Mouse (Mus musculus): Measurements from ENCODE around the gene Gm49384. TPM values are rescaled to one million over a fixed set of nuclear protein-coding genes. Genes with fewer than 3 reads are reported as not detected.
A peak's percentile ranks its signal among the peaks of the same experiment; 100 is the strongest.

Gm49384 gene
- 10.0 and 12.4 TPM in 2 replicates for polyA plus RNA-seq (2015; fragmentation: Nextera tagmentation; extraction: Ambion mirVana)

GRCm38 (mm10) chr12:69204052-69204833 lies at the start of gene Gm49384:
TSS of gene Gm49384 (minus strand) at chr12:69204267.
- 61% methylated on average over 16 of the region's 16 CpGs for WGBS
- Histone ChIP-seq H3K36me3 (peaks cover 11% of the 10 kb centered on the region; the same call in 1 of the 2 replicates), H3K27me3 (no peaks in the 10 kb centered on the region), H3K4me1 (replicated peaks) (peaks cover 7% of the 10 kb centered on the region), H3K9ac (no peak within 1 kb of the TSS), H3K27ac (replicated peaks) (no peak within 1 kb of the TSS), H3K9me3 (no peaks in the 10 kb centered on the region), H3K4me2 (peak within 1 kb of the TSS; percentile 25; the same call in 1 of the 2 replicates), H3K4me3 (no peak within 1 kb of the TSS)
- ATAC-seq (ENCODE audit: low FRiP score, low read depth): peak; percentile 52; the same call in 1 of the 2 replicates

GRCm38 (mm10) chr12:69253806-69254205 lies 49.7 kb upstream of the Gm49384 start:
- Histone ChIP-seq H3K27me3 (no peaks in the 10 kb centered on the region), H3K4me1 (replicated peaks) (no peaks in the 10 kb centered on the region), H3K9me3 (no peaks in the 10 kb centered on the region), H3K9ac (no peak overlapping the region), H3K36me3 (no peaks in the 10 kb centered on the region), H3K27ac (replicated peaks) (no peak overlapping the region), H3K4me3 (no peak overlapping the region), H3K4me2 (no peak overlapping the region)
- 100% methylated on average over 1 of the region's 1 CpGs for WGBS
- ATAC-seq (ENCODE audit: low FRiP score, low read depth): no peak

DNA sequence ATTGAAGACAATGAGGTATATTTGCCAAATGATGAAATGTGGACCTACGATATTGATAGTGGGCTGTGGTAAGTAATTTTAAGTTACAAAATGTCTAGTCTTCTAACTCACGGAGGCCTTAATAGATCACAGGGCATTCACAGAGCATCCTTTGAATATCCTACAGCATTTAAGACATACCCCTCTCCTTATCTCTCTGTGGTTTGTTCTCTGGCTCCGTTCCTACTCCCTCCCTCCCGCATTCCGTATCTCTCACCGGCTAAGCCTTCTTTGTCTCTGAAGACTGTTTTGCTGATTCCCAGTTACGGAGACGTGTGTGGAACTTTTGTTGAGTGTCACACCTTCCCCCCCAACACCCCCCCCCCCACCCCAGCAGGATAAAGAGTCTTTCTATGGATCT lies 46.7 kb upstream of the Gm49384 start:
- Histone ChIP-seq H3K27me3 (no peaks in the 10 kb centered on the region), H3K27ac (replicated peaks) (no peak overlapping the region), H3K4me2 (no peak overlapping the region), H3K36me3 (no peaks in the 10 kb centered on the region), H3K9me3 (no peaks in the 10 kb centered on the region), H3K4me3 (no peak overlapping the region), H3K9ac (no peak overlapping the region), H3K4me1 (replicated peaks) (no peaks in the 10 kb centered on the region)
- ATAC-seq (ENCODE audit: low FRiP score, low read depth): no peak
- 82% methylated on average over 8 of the region's 8 CpGs for WGBS

DNA sequence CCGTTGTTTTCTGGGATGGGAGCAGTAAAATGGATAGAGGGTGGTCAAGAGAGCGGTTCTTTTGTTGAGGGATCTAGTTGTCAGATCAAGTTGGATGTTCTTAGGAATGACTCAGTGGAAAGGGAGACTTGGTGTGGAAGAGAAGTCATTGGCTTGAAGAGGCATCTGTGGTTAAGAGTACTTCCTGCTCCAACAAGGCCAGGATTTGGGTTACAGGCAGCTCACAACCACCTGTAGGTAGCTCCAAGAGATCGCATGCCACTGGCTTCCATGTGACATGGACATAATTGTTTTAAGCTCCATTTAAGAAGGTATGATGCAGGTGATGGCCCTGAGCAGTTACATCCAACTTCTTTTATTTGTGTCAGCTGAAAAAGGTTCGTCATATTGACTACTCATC lies 45.7 kb upstream of the Gm49384 start:
- no peak overlapping the region for H3K9ac ChIP-seq
- no peaks in the 10 kb centered on the region for H3K9me3 ChIP-seq
- no peaks in the 10 kb centered on the region for H3K36me3 ChIP-seq
- H3K4me1 ChIP-seq (replicated peaks): no peaks in the 10 kb centered on the region
- no peak overlapping the region for H3K4me2 ChIP-seq
- no peak overlapping the region for H3K27ac ChIP-seq (replicated peaks)
- no peak for ATAC-seq (ENCODE audit: low FRiP score, low read depth)
- no peaks in the 10 kb centered on the region for H3K27me3 ChIP-seq
- 93% methylated on average over 4 of the region's 4 CpGs for WGBS
- no peak overlapping the region for H3K4me3 ChIP-seq

- H3K27me3 ChIP-seq: no peaks in the 10 kb centered on the region
- peak; percentile 96 for ATAC-seq (ENCODE audit: low FRiP score, low read depth)
- no peaks in the 10 kb centered on the region for H3K9me3 ChIP-seq
- peak overlapping the region; percentile 81 for H3K4me3 ChIP-seq
- peak overlapping the region; percentile 91 for H3K27ac ChIP-seq (replicated peaks)
- H3K4me1 ChIP-seq (replicated peaks): peaks cover 7% of the 10 kb centered on the region
- H3K9ac ChIP-seq: peak overlapping the region; percentile 87
- under 1% methylated on average over 54 of the region's 64 CpGs for WGBS
- peak overlapping the region; percentile 72 for H3K4me2 ChIP-seq
- H3K36me3 ChIP-seq: no peaks in the 10 kb centered on the region
Measured at GRCm38 (mm10) chr12:69241771-69242431, 37.8 kb upstream of the Gm49384 start.

GRCm38 (mm10) chr12:69241405-69241770 lies 37.3 kb upstream of the Gm49384 start:
- 0% methylated on average over 3 of the region's 3 CpGs for WGBS

DNA sequence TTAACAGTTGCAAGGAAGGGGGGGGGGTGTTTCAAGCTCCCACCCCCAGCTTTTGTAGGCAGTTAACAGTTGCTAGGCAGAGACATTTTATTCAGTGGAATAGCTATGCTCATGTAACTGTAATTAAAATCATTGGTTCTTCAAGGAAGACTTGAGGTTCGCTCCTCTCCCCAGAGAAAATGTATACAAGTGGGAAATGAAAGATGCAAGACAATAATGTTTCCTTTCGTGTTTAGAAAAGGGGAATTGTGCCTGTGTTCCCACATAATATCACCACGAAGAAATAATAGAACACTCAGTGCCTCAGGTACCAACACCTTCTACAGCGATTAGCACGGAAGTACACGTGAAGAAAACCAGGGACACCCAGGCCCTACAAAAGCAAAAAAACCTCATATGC lies 36.8 kb upstream of the Gm49384 start, which contains the start of gene Klhdc1:
Gene Klhdc1, plus strand, starts transcription at position 301 of the 400 bp plus-strand sequence.
- Histone ChIP-seq H3K36me3 (no peaks in the 10 kb centered on the region), H3K27me3 (no peaks in the 10 kb centered on the region), H3K4me1 (replicated peaks) (peaks cover 7% of the 10 kb centered on the region), H3K9me3 (no peaks in the 10 kb centered on the region), H3K4me2 (peak within 1 kb of the TSS; percentile 72), H3K27ac (replicated peaks) (peak within 1 kb of the TSS; percentile 91), H3K4me3 (peak within 1 kb of the TSS; percentile 81), H3K9ac (peak within 1 kb of the TSS; percentile 87)
- no peak for ATAC-seq (ENCODE audit: low FRiP score, low read depth)
- 60% methylated on average over 6 of the region's 6 CpGs for WGBS

More at GRCm38 (mm10) chr12:69241405-69241770, 37.3 kb upstream of the Gm49384 start:
- H3K9me3 ChIP-seq: no peaks in the 10 kb centered on the region
- no peaks in the 10 kb centered on the region for H3K27me3 ChIP-seq
- ATAC-seq (ENCODE audit: low FRiP score, low read depth): no peak
- H3K4me3 ChIP-seq: peak overlapping the region; percentile 81
- no peaks in the 10 kb centered on the region for H3K36me3 ChIP-seq
- peaks cover 7% of the 10 kb centered on the region for H3K4me1 ChIP-seq (replicated peaks)
- peak overlapping the region; percentile 72 for H3K4me2 ChIP-seq
- peak overlapping the region; percentile 91 for H3K27ac ChIP-seq (replicated peaks)
- peak overlapping the region; percentile 87 for H3K9ac ChIP-seq

DNA sequence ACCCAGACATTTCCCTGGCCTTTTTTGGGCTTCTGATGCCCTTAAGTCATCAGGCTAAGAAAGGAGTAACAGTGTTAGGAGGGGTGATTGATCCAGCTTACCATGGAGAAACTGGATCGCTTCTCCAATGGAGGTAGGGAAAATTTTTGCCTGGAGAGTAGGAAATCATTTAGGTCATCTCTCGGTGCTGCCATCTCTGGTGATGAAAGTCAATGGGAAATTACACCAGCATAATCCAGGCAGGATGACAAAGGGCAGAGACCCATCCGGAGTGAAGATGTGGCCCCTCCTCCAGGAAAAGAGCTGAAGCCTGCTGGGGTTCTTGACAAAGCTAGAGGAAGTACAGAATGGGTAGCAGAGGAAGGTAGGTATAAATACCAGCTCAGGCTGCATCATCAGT lies 34.2 kb upstream of the Gm49384 start:
- H3K9ac ChIP-seq: no peak overlapping the region
- no peak overlapping the region for H3K4me3 ChIP-seq
- 35% methylated on average over 3 of the region's 3 CpGs for WGBS
- no peak for ATAC-seq (ENCODE audit: low FRiP score, low read depth)
- no peaks in the 10 kb centered on the region for H3K27me3 ChIP-seq
- H3K4me1 ChIP-seq (replicated peaks): peaks cover 7% of the 10 kb centered on the region
- H3K9me3 ChIP-seq: no peaks in the 10 kb centered on the region
- no peak overlapping the region for H3K4me2 ChIP-seq
- no peak overlapping the region for H3K27ac ChIP-seq (replicated peaks)
- no peaks in the 10 kb centered on the region for H3K36me3 ChIP-seq

DNA sequence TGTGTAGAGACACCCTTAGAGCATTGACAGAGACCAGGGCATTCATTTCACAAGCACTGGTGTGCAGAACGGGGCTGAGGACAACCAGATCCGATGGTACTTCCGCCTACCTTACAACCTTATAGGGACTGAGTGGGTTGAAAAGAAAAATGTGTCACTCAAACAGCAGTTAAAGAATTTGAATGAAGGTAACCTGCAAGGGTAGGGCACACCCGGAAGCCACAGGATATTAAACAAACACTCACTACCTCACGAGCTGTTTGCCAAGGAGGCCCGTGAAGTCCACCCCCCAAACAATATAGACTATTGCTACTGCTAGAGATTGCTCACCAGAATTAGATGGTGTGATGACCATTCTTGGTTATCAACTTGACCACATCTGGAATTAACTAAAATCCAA lies 31.7 kb upstream of the Gm49384 start:
- 93% methylated on average over 6 of the region's 6 CpGs for WGBS
- Histone ChIP-seq H3K36me3 (no peaks in the 10 kb centered on the region), H3K4me2 (no peak overlapping the region), H3K4me3 (no peak overlapping the region), H3K9ac (no peak overlapping the region), H3K4me1 (replicated peaks) (peaks cover 2% of the 10 kb centered on the region), H3K9me3 (no peaks in the 10 kb centered on the region), H3K27ac (replicated peaks) (no peak overlapping the region), H3K27me3 (no peaks in the 10 kb centered on the region)
- ATAC-seq (ENCODE audit: low FRiP score, low read depth): no peak

GRCm38 (mm10) chr12:69229251-69229650 lies 25.2 kb upstream of the Gm49384 start:
- Histone ChIP-seq H3K9me3 (no peaks in the 10 kb centered on the region), H3K27me3 (no peaks in the 10 kb centered on the region), H3K36me3 (no peaks in the 10 kb centered on the region), H3K4me3 (no peak overlapping the region), H3K4me2 (no peak overlapping the region), H3K4me1 (replicated peaks) (peaks cover 9% of the 10 kb centered on the region; the same call in 1 of the 2 replicates), H3K9ac (no peak overlapping the region), H3K27ac (replicated peaks) (no peak overlapping the region)
- WGBS: 70% methylated on average over 2 of the region's 2 CpGs
- no peak for ATAC-seq (ENCODE audit: low FRiP score, low read depth)

GRCm38 (mm10) chr12:69227776-69228466 lies 23.9 kb upstream of the Gm49384 start, which contains the start of gene Pole2:
TSS of gene Pole2 (minus strand) at chr12:69228195.
- Histone ChIP-seq H3K36me3 (no peaks in the 10 kb centered on the region), H3K4me3 (peak within 1 kb of the TSS; percentile 87), H3K9ac (peak within 1 kb of the TSS; percentile 57), H3K9me3 (no peaks in the 10 kb centered on the region), H3K27me3 (no peaks in the 10 kb centered on the region), H3K27ac (replicated peaks) (peak within 1 kb of the TSS; percentile 76), H3K4me2 (peak within 1 kb of the TSS; percentile 59), H3K4me1 (replicated peaks) (peaks cover 9% of the 10 kb centered on the region; the same call in 1 of the 2 replicates)
- peak; percentile 95 for ATAC-seq (ENCODE audit: low FRiP score, low read depth)
- under 1% methylated on average over 37 of the region's 37 CpGs for WGBS

Data from hindbrain, embryonic 15.5 days (tissue).